Mouse (Mus musculus) embryonic fibroblast, embryonic 13.5 days (primary cell): ENCODE data around the gene Nsun5.

Experiments used
- CTCF ChIP-seq: IDR thresholded peaks from 2 replicates; pipeline ENCODE4 v1.5.1; 2011; ENCODE audit warnings: mild to moderate bottlenecking, control low read depth, low read length, moderate library complexity, borderline replicate concordance; ENCODE audit not compliant: insufficient read depth
- POLR2A ChIP-seq: IDR thresholded peaks from 2 replicates; pipeline ENCODE4 v1.6.1; 2011; ENCODE audit warnings: low read depth, mild to moderate bottlenecking, control low read depth, low read length, moderate library complexity

DNA sequence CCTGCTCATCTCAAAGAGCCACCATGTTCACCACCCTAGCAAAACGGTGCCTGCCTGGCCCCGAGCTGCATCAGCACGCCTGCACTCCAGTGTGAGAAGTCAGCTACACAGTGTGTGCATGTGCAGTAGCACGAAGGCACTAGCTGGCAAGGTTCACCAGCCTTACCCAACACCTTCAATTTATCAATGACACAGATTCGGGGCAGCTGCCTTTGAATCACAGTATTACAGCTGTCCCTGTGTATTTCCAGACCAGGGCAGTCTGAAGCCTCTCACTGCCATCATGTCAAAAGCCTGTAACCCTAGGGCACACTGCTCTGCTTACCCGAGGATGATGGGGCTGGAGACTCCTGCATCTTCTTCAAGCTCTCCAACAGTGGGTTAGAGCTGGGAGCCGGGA is 13.0 kb downstream of the Nsun5 start:
- TF ChIP-seq CTCF (no peak), POLR2A (no peak)
